Mouse (Mus musculus) layer of hippocampus, adult 2 months (tissue): ENCODE results near the gene Ivd. TPM values are rescaled to one million over a fixed set of nuclear protein-coding genes. Genes with fewer than 3 reads are reported as not detected.

Source experiments
- DNase-seq, 2 experiments: peaks; one replicate each; pipeline ENCODE4 v3.0.0; 2022; ENCODE audit warnings: low spot score in 2 of 2
- H3K27ac ChIP-seq: fragments of 200-600 bp; 2 replicates; pipeline ENCODE4 v1.8.1; 2022
- H3K4me3 ChIP-seq: fragments of 200-600 bp; 2 replicates; pipeline ENCODE4 v1.8.1; 2022; ENCODE audit warnings: mild to moderate bottlenecking
- CTCF ChIP-seq: fragments of 200-600 bp; conservative IDR thresholded peaks from 2 replicates; pipeline ENCODE4 v1.8.1; 2022; ENCODE audit warnings: antibody characterized with exemption, mild to moderate bottlenecking, moderate library complexity
- total RNA-seq, 2 experiments: library from RNA; stranded (reverse); gene quantifications; 2 replicates each; pipeline ENCODE4 v1.2.3; 2021

Gene Ivd
- total RNA-seq, 2 experiments from 2014 or later = 117 to 121 TPM

DNA sequence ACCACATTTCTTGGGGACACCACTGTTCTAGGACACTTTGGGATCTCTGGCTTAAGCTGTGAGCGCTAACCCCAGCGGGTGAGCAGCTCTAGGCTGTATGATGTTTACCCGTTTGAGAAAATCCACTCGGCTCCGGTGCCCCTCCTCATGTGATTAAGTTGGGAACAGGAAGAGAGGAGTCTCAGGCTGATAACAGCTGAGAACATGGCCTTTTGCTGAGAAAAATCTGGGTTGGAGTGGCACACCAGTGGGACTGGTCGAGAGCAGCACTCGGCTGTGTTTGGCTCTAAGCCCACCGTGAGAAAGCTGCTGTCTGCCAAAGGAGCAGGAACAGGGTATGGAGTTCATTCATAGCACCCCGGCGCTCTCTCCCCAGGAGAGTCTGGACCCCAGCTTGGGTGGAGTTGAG lies 41.6 kb downstream of the Ivd start:
- TF ChIP-seq CTCF = no peak; the same call in 1 of the 2 replicates
- Histone ChIP-seq H3K27ac (no peak overlapping the region; the same call in 1 of the 2 replicates), H3K4me3 (peak overlapping the region; percentile 87)
- no peak for DNase-seq

DNA sequence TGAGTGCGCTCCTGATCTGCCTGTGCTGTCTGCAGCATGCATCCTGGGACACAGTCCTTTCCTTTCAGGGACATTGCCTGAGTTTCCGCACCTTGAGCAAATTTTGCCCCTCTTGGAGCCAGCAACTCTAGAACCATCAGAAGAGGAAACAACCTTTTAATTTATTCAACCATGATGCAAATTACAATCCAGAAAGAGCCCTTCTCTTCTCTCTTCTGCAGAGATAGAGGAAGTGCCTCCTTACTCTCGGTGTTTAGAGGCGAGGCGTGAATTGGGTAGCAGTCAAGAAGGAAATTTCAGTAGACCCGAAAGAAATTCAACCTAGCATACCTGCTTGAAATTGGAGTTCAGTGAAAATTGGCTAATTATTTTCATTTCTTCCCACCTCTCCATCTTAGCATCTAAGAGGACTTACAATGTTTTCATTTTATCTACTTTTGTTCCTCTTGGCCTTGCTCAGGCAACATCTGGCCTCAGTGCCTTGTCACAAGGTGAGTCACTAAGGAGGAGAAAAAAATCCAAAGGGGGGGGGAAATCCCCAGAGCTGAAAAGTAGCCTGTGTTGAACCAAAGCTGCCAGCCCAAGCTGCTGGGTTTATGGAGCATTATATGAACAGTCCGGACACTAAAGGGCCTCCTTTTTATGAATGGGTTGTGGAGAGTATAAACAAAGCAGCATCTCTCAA lies 43.8 kb downstream of the Ivd start:
- H3K27ac ChIP-seq = no peak overlapping the region
- no peak for TF ChIP-seq CTCF
- no peak for DNase-seq
- no peak overlapping the region for H3K4me3 ChIP-seq

DNA sequence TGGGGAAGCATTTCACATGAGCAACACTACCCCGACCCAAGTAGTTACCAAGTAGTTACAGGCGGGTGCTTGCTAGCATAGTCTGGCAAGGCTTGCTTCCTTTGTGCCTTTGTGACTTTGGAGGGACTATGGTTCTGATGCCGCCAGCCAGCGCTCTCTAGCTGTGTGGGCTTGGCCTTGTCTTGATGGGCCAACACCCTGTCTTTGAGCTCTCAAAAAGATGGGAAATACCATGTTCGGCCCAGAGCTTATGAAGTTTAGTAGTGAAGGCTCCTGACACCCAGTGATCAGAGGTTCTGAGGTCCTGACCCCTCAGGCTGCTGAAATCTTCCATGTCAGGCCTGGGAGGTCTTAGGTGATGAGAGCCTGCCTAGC lies 44.4 kb downstream of the Ivd start:
- TF ChIP-seq CTCF = no peak
- no peak overlapping the region for H3K27ac ChIP-seq

DNA sequence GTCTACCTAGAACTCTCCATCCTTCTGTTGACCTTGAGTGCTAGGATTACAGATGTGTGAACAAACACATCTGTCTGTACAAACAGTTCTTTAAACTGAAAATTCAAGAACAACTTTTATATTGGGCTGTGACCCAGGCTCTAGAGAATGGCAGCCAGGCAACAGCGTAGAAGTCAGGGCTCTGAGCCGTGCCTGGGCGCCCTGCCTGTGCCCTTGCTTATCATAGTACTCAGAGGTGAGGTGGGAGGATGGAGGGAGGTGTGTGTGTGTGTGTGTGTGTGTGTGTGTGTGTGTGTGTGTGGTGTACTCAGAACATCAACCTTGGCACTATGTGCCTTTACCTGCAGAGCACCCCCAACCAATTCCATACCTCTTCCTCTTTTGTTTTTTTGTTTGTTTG lies 46.0 kb downstream of the Ivd start:
- Histone ChIP-seq H3K27ac (no peak overlapping the region), H3K4me3 (no peak overlapping the region)
- TF ChIP-seq CTCF = no peak
- DNase-seq = no peak

More for the DNA sequence above, 44.4 kb downstream of the Ivd start:
- H3K4me3 ChIP-seq = no peak overlapping the region
- DNase-seq = no peak

DNA sequence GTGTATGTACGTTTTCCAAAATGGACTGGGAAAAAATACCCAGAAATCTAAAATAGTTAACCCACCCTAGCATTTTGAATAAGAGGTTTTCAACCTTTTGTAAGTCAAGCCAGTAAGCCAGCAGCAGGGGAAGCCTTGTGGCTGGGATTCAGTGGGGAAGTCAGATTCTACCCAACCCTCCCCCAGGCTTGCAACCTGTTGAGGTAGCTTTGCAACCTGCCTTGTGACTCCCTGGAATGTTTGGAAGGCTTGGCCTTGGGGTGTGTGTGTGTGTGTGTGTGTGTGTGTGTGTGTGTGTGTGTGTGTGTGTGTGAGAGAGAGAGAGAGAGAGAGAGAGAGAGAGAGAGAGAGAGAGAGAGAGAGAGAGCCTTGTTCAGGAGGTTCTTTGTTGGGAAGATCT lies 47.4 kb downstream of the Ivd start:
- Histone ChIP-seq H3K4me3 (no peak overlapping the region), H3K27ac (no peak overlapping the region)
- no peak for TF ChIP-seq CTCF
- no peak for DNase-seq

DNA sequence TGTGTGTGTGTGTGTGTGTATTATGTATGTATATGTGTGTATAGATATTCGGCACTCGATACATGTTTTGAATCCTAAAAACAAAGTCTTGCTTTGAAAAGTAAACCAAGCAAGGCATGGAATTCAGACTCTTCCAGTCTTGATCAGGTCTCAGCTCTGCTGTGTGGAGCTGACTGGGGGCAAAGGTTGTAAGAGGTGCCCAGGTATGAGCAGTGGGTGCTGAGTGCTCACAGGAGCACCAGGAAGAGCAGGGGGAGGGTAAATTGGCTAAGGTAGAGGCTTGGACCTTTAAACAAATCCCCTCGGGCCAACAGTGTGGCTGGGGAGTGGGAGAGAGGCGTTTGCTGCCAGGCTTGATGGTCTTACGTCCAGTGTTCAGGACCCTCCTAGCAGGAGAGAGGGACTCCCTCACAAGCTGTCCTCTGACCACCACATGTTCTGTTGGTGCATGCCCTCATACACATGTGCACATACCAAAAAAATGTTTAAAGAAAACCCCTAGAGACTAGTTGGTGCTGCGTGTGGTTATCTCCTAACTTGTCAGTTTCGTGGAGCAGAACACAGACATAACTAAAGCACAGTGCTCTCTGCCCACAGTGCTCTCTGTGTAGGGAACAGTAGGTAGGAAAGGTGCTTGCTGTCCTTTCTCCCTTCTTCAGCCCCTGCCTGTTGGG lies 49.0 kb downstream of the Ivd start:
- Histone ChIP-seq H3K4me3 (no peak overlapping the region), H3K27ac (no peak overlapping the region)
- no peak for DNase-seq
- no peak for TF ChIP-seq CTCF

DNA sequence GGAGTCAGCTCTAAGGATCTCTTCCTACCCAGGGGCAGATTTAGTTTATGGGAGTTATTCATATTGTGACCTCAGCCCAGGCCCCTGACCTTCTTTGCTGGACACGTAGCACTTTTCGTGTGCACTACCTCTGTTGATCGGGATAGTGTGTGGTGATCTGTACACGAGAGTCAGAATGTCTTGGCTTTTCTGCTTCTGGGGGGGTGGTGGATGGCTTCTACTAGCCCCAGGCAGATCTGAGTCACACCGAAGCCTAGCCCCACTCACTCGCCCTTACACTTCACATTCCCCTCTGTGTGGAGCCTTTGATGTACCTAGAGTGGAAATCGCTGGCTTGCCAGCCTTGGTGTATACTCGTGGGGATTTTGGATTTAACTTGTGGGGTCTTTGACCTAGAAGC lies 51.0 kb downstream of the Ivd start:
- no peak for TF ChIP-seq CTCF
- H3K4me3 ChIP-seq = no peak overlapping the region
- no peak overlapping the region for H3K27ac ChIP-seq
- no peak for DNase-seq

DNA sequence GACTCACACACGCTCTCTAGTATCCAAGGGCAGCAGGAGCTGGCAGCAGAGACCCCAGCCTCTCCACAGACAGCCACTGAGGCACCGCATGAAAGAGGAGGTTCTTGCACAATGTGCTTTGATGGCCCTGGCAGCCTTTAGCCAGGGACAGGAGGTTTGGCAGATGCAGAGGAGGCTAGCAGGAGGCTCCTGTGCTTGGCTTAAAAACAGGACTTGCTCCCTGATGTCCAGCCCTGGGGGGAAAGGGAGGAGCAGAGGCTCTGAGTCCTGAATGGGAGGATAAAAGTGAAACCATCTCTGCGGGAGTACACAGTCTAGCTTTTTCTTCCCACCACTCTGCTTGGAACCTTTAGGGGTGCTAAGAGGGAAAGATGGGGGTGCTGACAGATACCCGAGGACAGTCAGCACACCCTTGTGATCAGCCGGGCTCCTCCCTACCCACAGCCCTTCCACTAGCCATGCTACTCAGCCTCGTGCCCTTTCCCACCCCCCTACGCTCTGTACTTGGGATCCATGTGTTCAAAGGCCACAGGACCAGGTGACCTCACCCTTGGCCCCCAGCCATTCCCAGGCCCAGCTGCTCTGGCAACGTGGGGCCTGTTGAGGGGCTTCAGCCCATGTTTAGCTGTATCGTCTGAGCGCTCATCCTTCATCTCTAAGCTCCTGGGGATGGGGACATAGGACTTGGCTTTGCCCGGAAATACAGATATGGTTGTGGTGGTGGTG lies 52.0 kb downstream of the Ivd start:
- no peak for DNase-seq

DNA sequence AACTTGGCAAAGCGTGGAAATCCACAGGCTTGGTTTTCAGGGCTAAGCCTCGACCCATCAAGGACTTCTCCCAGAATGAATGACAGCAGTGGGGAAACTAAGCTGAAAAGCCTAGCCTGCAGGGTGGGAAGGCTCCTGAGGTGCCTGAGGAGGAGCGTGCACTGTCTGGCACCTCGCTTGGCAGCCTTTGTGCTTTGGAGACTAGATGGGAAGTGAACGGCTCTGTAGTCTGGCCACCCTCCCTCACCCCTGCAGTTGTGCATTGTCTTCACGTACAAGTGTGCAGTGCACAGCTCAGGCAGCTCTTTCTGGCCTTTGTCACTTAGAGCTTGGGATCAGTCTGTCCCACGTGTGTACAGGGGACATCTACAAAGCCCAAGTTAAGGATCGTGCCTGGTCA lies 52.9 kb downstream of the Ivd start:
- H3K4me3 ChIP-seq = no peak overlapping the region
- no peak for TF ChIP-seq CTCF
- no peak for DNase-seq
- H3K27ac ChIP-seq = no peak overlapping the region

More for the DNA sequence above, 52.0 kb downstream of the Ivd start:
- H3K27ac ChIP-seq = no peak overlapping the region
- no peak overlapping the region for H3K4me3 ChIP-seq
- no peak for TF ChIP-seq CTCF

DNA sequence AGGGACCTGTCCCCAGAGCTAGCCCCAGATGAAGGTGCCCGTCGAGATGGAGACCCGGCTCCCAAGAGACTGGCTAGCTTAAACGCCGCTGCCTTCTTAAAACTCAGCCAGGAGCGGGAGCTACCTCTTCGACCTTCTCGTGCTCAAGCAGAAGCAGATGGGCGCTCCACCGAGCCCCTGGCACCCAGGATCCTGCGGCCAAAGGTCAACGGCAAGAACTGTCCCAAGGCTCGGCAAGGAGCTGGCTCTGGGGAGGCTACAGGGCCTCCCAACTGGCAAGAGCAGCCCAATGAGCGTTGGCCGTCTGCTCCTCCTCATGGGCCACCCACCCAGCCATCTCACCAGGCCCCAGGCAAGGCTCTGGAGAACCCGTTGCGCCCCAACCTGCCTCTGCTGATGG lies 54.7 kb downstream of the Ivd start:
- Histone ChIP-seq H3K4me3 (no peak overlapping the region), H3K27ac (no peak overlapping the region)
- no peak for TF ChIP-seq CTCF
- no peak for DNase-seq

DNA sequence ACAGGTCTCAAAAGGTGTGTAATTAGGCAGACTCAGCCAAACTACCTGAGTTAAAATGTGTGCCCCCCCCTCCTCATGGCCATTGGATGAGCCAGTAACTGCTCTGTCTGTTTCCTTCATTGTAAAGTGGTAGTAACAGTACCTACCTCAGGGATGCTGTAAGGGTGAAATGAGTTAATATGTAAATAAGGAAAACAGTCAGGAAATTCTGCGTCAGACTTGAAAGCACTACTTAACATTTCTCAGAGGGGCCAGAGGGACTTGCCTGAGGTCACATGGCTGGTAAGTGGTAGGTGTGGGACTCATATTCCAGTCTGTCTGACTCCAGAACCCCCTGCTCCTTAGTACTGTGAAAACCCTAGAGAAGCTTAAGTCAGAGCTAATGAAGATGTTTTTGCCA lies 56.8 kb downstream of the Ivd start:
- no peak for DNase-seq
- no peak overlapping the region for H3K27ac ChIP-seq
- no peak for TF ChIP-seq CTCF
- no peak overlapping the region for H3K4me3 ChIP-seq

DNA sequence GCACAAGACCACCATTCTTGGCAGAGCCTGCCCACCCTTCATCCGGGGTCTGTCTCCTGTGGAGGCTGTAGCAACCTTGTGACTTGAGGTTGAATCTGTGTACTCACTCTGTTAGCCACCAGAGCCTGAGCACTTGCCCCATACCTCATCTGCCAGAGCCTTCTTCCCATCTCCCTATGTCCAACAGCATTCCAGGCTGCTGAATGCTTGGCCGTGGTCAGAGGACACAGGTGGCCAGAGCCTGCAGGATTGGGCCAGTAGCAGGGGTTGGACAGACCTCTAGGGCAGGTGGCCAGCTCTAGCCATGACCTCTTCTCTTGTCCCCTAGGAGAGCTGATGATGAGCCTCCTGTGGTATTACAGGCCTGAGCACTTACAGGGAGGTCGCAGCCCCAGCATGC lies 58.7 kb downstream of the Ivd start:
- Histone ChIP-seq H3K4me3 (no peak overlapping the region), H3K27ac (no peak overlapping the region)
- DNase-seq = no peak
- TF ChIP-seq CTCF = no peak

DNA sequence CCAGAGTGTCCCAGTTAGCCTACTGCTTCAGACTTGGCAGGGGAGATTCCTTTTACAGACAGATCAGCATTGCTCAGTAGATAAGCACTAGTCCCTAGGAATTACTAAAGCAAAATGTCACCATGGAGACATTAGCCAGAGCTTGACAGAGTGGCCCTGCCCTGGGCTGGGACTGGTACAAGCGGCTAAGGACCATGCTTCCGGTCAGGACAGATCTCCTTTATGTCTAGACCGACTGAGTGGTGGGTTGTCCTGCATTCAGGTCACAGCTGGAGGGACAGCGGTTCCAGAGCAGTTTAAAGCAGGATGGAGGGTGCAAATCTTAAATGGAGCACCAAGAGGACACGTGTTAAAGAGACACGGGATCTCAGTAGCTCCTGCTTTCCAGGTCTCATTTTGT lies 64.2 kb downstream of the Ivd start:
- no peak overlapping the region for H3K27ac ChIP-seq
- H3K4me3 ChIP-seq = peak overlapping the region; percentile 63
- no peak for DNase-seq
- no peak for TF ChIP-seq CTCF
